Comparison of ENCODE assay signal across 8 mouse cellular contexts in genomic region chr11:114467803-114468202, GRCm38 (mm10).
A peak's percentile ranks its signal among the peaks of the same experiment; 100 is the strongest.
DNase-seq lines count a peak whose midpoint lies in the region; ATAC-seq and TF ChIP-seq lines count a peak whose summit lies in the region.

No protein-coding gene starts in this region.

- no peaks in the 10 kb centered on the region for H3K36me3 ChIP-seq in kidney, adult 2 months (ENCODE audit: control insufficient read depth, insufficient read depth, low read length)
- no peaks in the 10 kb centered on the region for H3K36me3 ChIP-seq in embryonic facial prominence, embryonic 13.5 days
- H3K36me3 ChIP-seq in hindbrain, embryonic 11.5 days (ENCODE audit: control insufficient read depth, insufficient read depth, low read length), result no peaks in the 10 kb centered on the region
- H3K36me3 ChIP-seq in midbrain, postnatal 0 days (ENCODE audit: insufficient read depth, low read length), result no peaks in the 10 kb centered on the region

- no peak overlapping the region for H3K9ac ChIP-seq in embryonic facial prominence, embryonic 13.5 days
- H3K9ac ChIP-seq in hindbrain, embryonic 11.5 days (ENCODE audit: low read depth, low read length), result no peak overlapping the region
- no peak overlapping the region for H3K9ac ChIP-seq in midbrain, postnatal 0 days (replicated peaks; ENCODE audit: low read length, poor library complexity, severe bottlenecking)

- no peak overlapping the region for H3K27ac ChIP-seq in kidney, adult 2 months (ENCODE audit: insufficient read depth, low read depth, low read length)
- peak overlapping the region; percentile 73 for H3K27ac ChIP-seq in embryonic facial prominence, embryonic 13.5 days
- H3K27ac ChIP-seq in hindbrain, embryonic 11.5 days (ENCODE audit: low read depth, low read length), result no peak overlapping the region
- H3K27ac ChIP-seq in midbrain, postnatal 0 days (ENCODE audit: low read depth, low read length), result no peak overlapping the region

- intact Hi-C loops in left cerebral cortex, postnatal 14 days (cut with DNase I), result no loop called here

- TF ChIP-seq POLR2A in kidney, adult 2 months (IDR thresholded peaks at IDR 0.05; ENCODE audit: low read depth, low read length), result no peak

- WGBS in kidney, adult 2 months, result 4% methylated on average over 8 of the region's 8 CpGs
- WGBS in embryonic facial prominence, embryonic 13.5 days, result 2% methylated on average over 8 of the region's 8 CpGs
- WGBS in hindbrain, embryonic 11.5 days, result 13% methylated on average over 8 of the region's 8 CpGs
- 9% methylated on average over 8 of the region's 8 CpGs for WGBS in midbrain, postnatal 0 days

- no peaks in the 10 kb centered on the region for H3K4me1 ChIP-seq in kidney, adult 2 months (ENCODE audit: control insufficient read depth, insufficient read depth, low read length)
- H3K4me1 ChIP-seq in embryonic facial prominence, embryonic 13.5 days, result peaks cover 61% of the 10 kb centered on the region
- H3K4me1 ChIP-seq in hindbrain, embryonic 11.5 days (replicated peaks; ENCODE audit: control insufficient read depth, insufficient read depth, low read length), result peaks cover 4% of the 10 kb centered on the region; the same call in 1 of the 2 replicates
- peaks cover 4% of the 10 kb centered on the region; the same call in 1 of the 2 replicates for H3K4me1 ChIP-seq in midbrain, postnatal 0 days (ENCODE audit: insufficient read depth, low read length)

- H3K27me3 ChIP-seq in kidney, adult 2 months (replicated peaks; ENCODE audit: control insufficient read depth, insufficient read depth, low read length), result no peaks in the 10 kb centered on the region
- H3K27me3 ChIP-seq in embryonic facial prominence, embryonic 13.5 days, result no peaks in the 10 kb centered on the region
- H3K27me3 ChIP-seq in hindbrain, embryonic 11.5 days (ENCODE audit: control insufficient read depth, insufficient read depth, low read length), result no peaks in the 10 kb centered on the region
- H3K27me3 ChIP-seq in midbrain, postnatal 0 days (ENCODE audit: insufficient read depth, low read length), result no peaks in the 10 kb centered on the region; the same call in 1 of the 2 replicates

- ATAC-seq in embryonic facial prominence, embryonic 13.5 days (ENCODE audit: insufficient number of reproducible peaks, insufficient read depth, low FRiP score, low TSS enrichment, low read depth), result peak; percentile 71; the same call in 1 of the 2 replicates
- 0 out of 2 replicates have a peak, but pooled peaks have one; percentile 31 for ATAC-seq in hindbrain, embryonic 11.5 days (ENCODE audit: low FRiP score)
- ATAC-seq in midbrain, postnatal 0 days (ENCODE audit: low FRiP score), result peak; percentile 65; the same call in 1 of the 2 replicates

- DNase-seq in kidney, adult 2 months, result peak; percentile 18
- no peak for DNase-seq in kidney, adult 11 months
- DNase-seq in hindbrain, embryonic 11.5 days (ENCODE audit: low spot score), result peak; percentile 38
- DNase-seq in left cerebral cortex, postnatal 14 days (ENCODE audit: low spot score in 2 of 2), result peak; percentile 68 to 72
- peak; percentile 94 for DNase-seq in midbrain, postnatal 0 days (ENCODE audit: low spot score)
- DNase-seq in B cell, adult 2 months, result no peak
- DNase-seq in spleen, postnatal 14 days (ENCODE audit: low spot score in 2 of 2), result no peak

- no peak for TF ChIP-seq CTCF in kidney, adult 2 months (conservative IDR thresholded peaks at IDR 0.05; ENCODE audit: insufficient read depth, insufficient read length, low read depth, low read length)
- TF ChIP-seq CTCF in midbrain, postnatal 0 days (IDR thresholded peaks at IDR 0.05), result no peak

- H3K9me3 ChIP-seq in embryonic facial prominence, embryonic 13.5 days, result no peaks in the 10 kb centered on the region; the same call in 1 of the 2 replicates
- H3K9me3 ChIP-seq in hindbrain, embryonic 11.5 days (ENCODE audit: control insufficient read depth, low read length), result no peaks in the 10 kb centered on the region
- no peaks in the 10 kb centered on the region for H3K9me3 ChIP-seq in midbrain, postnatal 0 days (ENCODE audit: low read length)

- no peak overlapping the region for H3K4me3 ChIP-seq in kidney, adult 2 months (ENCODE audit: insufficient read depth, low read depth, low read length)
- no peak overlapping the region for H3K4me3 ChIP-seq in embryonic facial prominence, embryonic 13.5 days
- H3K4me3 ChIP-seq in hindbrain, embryonic 11.5 days (ENCODE audit: low read depth, low read length), result no peak overlapping the region
- no peak overlapping the region for H3K4me3 ChIP-seq in midbrain, postnatal 0 days (ENCODE audit: low read depth, low read length)

- peak overlapping the region; percentile 51 for H3K4me2 ChIP-seq in embryonic facial prominence, embryonic 13.5 days
- H3K4me2 ChIP-seq in hindbrain, embryonic 11.5 days (replicated peaks; ENCODE audit: low read depth, low read length), result no peak overlapping the region
- no peak overlapping the region for H3K4me2 ChIP-seq in midbrain, postnatal 0 days (ENCODE audit: low read depth, low read length, poor library complexity, severe bottlenecking)

Comparison
In these comparisons a context has a peak if more than half of its experiments do, and no peak if none do; other contexts are left out.
1. DNase-seq: peak in kidney, adult 2 months (single experiment), hindbrain, embryonic 11.5 days (single experiment), left cerebral cortex, postnatal 14 days (2 of 2) and midbrain, postnatal 0 days (single experiment); none in kidney, adult 11 months (single experiment), B cell, adult 2 months (0 of 2) and spleen, postnatal 14 days (0 of 2).
2. Peak in every context shown above with its lines, with median percentiles within 50 percentile points of each other: ATAC-seq.